Mouse (Mus musculus) ES-E14 (cell line): ENCODE data around the gene Lhpp. TPM values are rescaled to one million over a fixed set of nuclear protein-coding genes. Genes with fewer than 3 reads are reported as not detected.

ENCODE experiments used
- DNase-seq: peaks from one replicate; pipeline ENCODE4 v3.0.0-alpha.2; 2013; ENCODE audit warnings: low read depth, low spot score
- H3K27ac ChIP-seq: 2 replicates; pipeline ENCODE4 v1.5.1; 2012; ENCODE audit warnings: low read depth, mild to moderate bottlenecking, low read length, moderate library complexity, mixed read lengths; ENCODE audit not compliant: poor library complexity, insufficient read depth, severe bottlenecking
- H3K36me3 ChIP-seq: 2 replicates; pipeline ENCODE4 v1.6.1; 2012; ENCODE audit warnings: mild to moderate bottlenecking, low read length, moderate library complexity, mixed read lengths; ENCODE audit not compliant: control insufficient read depth, poor library complexity, insufficient read depth, severe bottlenecking
- H3K4me1 ChIP-seq, 2 experiments: fragments of 150-350 bp in 1 of 2; sonication (generic) in 1 of 2; 2 replicates each; pipeline ENCODE4 v1.6.1; 2012; ENCODE audit warnings: low read length in 2 of 2, mild to moderate bottlenecking in 1 of 2, mixed read lengths in 1 of 2; ENCODE audit not compliant: control insufficient read depth in 2 of 2, insufficient read depth in 2 of 2, poor library complexity in 1 of 2
- H3K4me3 ChIP-seq, 2 experiments: fragments of 150-350 bp in 1 of 2; sonication (generic) in 1 of 2; 2 replicates each; pipeline ENCODE4 v1.5.1; 2012; ENCODE audit warnings: low read length in 2 of 2, low read depth in 1 of 2, mild to moderate bottlenecking in 1 of 2, mixed read lengths in 1 of 2; ENCODE audit not compliant: insufficient read depth in 1 of 2, poor library complexity in 1 of 2, severe bottlenecking in 1 of 2
- H3K9ac ChIP-seq: 2 replicates; pipeline ENCODE4 v1.6.1; 2012; ENCODE audit warnings: low read depth, mild to moderate bottlenecking, low read length, mixed read lengths; ENCODE audit not compliant: poor library complexity, insufficient read depth, severe bottlenecking
- H3K9me3 ChIP-seq: fragments of 150-350 bp; sonication (generic); 2 replicates; pipeline ENCODE4 v1.6.1; 2012; ENCODE audit warnings: low read depth, mild to moderate bottlenecking, low read length; ENCODE audit not compliant: control insufficient read depth, insufficient read depth
- CHD2 ChIP-seq: IDR thresholded peaks from 2 replicates; pipeline ENCODE4 v1.6.1; 2014; ENCODE audit warnings: mild to moderate bottlenecking, low read depth, low read length, inconsistent platforms
- HCFC1 ChIP-seq: IDR thresholded peaks from 2 replicates; pipeline ENCODE4 v1.6.1; 2012; ENCODE audit warnings: low read length, inconsistent platforms, borderline replicate concordance; ENCODE audit not compliant: insufficient read depth
- MAFK ChIP-seq: IDR thresholded peaks from 2 replicates; pipeline ENCODE4 v1.6.1; 2014; ENCODE audit warnings: mild to moderate bottlenecking, low read depth, low read length, inconsistent platforms; ENCODE audit not compliant: insufficient read depth
- ZC3H11A ChIP-seq: IDR thresholded peaks from 2 replicates; pipeline ENCODE4 v1.6.1; 2012; ENCODE audit warnings: low read depth, mild to moderate bottlenecking, inconsistent platforms, low read length, borderline replicate concordance
- ZNF384 ChIP-seq: IDR thresholded peaks from 2 replicates; pipeline ENCODE4 v1.6.1; 2012; ENCODE audit warnings: low read depth, low read length, inconsistent platforms
- in situ Hi-C, 2 experiments: fragments of 600-800 bp; cut with MboI; formaldehyde crosslinking; loops; one replicate each; pipeline ENCODE4 v1.15.1; 2025; ENCODE audit warnings: low sequenced_read_pairs in 2 of 2, inconsistent platforms in 1 of 2; ENCODE audit not compliant: unreplicated experiment in 2 of 2
- total RNA-seq: library from RNA; depleted of rRNA; stranded (reverse); fragments of 300-350 nt; gene quantifications from 2 replicates; pipeline ENCODE4 v1.2.3, GENCODE M21; 2012

Lhpp gene
- total RNA-seq, 1 experiment = 11.9 TPM

- no peak overlapping the region for H3K27ac ChIP-seq
- H3K9ac ChIP-seq = no peak overlapping the region
- no peak for DNase-seq
- H3K9me3 ChIP-seq = no peaks in the 10 kb centered on the region
- H3K4me3 ChIP-seq = no peak overlapping the region
- in situ Hi-C loops = no loop called here
- no peak for TF ChIP-seq CHD2
- TF ChIP-seq ZC3H11A = no peak
- no peak for TF ChIP-seq HCFC1
- TF ChIP-seq ZNF384 = no peak
- no peak for TF ChIP-seq MAFK
- H3K36me3 ChIP-seq = no peaks in the 10 kb centered on the region
- H3K4me1 ChIP-seq = peaks cover 0 to 3% of the 10 kb centered on the region in 2 experiments; a peak in 1 of 4 replicates
Measured at GRCm38 (mm10) chr7:132682336-132682735, 71.9 kb downstream of the Lhpp start.

DNA sequence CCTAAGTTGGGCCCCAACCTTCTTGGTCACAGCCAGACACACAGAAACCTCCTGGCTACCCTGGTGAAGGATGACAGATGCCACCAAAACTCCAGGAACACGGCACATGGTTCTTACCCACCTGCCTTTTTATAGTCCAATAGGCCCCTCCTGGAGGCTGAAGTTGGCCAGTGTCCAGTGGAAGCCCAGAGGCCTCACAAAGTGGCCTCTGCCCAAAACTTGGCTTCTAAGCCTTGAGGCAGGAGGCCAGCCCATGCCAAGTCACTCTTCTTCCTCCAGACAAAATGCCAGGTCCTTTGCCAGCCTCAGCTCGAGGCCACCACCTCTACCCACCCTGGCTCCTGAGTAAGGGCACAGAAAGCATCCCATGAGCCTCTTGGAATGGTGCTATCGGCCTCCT lies 72.5 kb downstream of the Lhpp start:
- in situ Hi-C loops = no loop called here
- Histone ChIP-seq H3K9ac (no peak overlapping the region), H3K4me3 (no peak overlapping the region), H3K9me3 (no peaks in the 10 kb centered on the region), H3K36me3 (no peaks in the 10 kb centered on the region), H3K4me1 (peaks cover 0 to 3% of the 10 kb centered on the region in 2 experiments; a peak in 1 of 4 replicates), H3K27ac (no peak overlapping the region)
- no peak for DNase-seq
- TF ChIP-seq MAFK (no peak), ZNF384 (no peak), ZC3H11A (no peak), CHD2 (no peak), HCFC1 (no peak)

GRCm38 (mm10) chr7:132683923-132684322 lies 73.5 kb downstream of the Lhpp start:
- H3K36me3 ChIP-seq = no peaks in the 10 kb centered on the region
- TF ChIP-seq MAFK = no peak
- TF ChIP-seq HCFC1 = no peak
- TF ChIP-seq ZNF384 = no peak
- no peak for TF ChIP-seq CHD2
- no peak for TF ChIP-seq ZC3H11A
- no peak overlapping the region for H3K4me3 ChIP-seq
- H3K9ac ChIP-seq = no peak overlapping the region
- DNase-seq = no peak
- no peak overlapping the region for H3K27ac ChIP-seq
- peaks cover 0 to 3% of the 10 kb centered on the region in 2 experiments; a peak in 1 of 4 replicates for H3K4me1 ChIP-seq
- in situ Hi-C loops = no loop called here
- no peaks in the 10 kb centered on the region for H3K9me3 ChIP-seq

GRCm38 (mm10) chr7:132686515-132686914 lies 76.1 kb downstream of the Lhpp start:
- DNase-seq = no peak
- peaks cover 0 to 3% of the 10 kb centered on the region in 2 experiments; a peak in 1 of 4 replicates for H3K4me1 ChIP-seq
- H3K4me3 ChIP-seq = no peak overlapping the region
- H3K9me3 ChIP-seq = no peaks in the 10 kb centered on the region
- in situ Hi-C loops = no loop called here
- no peak overlapping the region for H3K9ac ChIP-seq
- no peak overlapping the region for H3K27ac ChIP-seq
- TF ChIP-seq CHD2 (no peak), HCFC1 (no peak), ZC3H11A (no peak), MAFK (no peak), ZNF384 (no peak)
- no peaks in the 10 kb centered on the region for H3K36me3 ChIP-seq

- H3K36me3 ChIP-seq = no peaks in the 10 kb centered on the region
- H3K4me1 ChIP-seq = peaks cover 0 to 3% of the 10 kb centered on the region in 2 experiments; a peak in 1 of 4 replicates
- no peak for DNase-seq
- TF ChIP-seq MAFK (no peak), CHD2 (no peak), HCFC1 (no peak), ZC3H11A (no peak), ZNF384 (no peak)
- in situ Hi-C loops = no loop called here
- no peak overlapping the region for H3K27ac ChIP-seq
- no peak overlapping the region for H3K9ac ChIP-seq
- no peaks in the 10 kb centered on the region for H3K9me3 ChIP-seq
- H3K4me3 ChIP-seq = no peak overlapping the region
Measured at GRCm38 (mm10) chr7:132687897-132688296, 77.5 kb downstream of the Lhpp start.
